Mouse (Mus musculus): ENCODE data around the gene Doxl2. TPM values are rescaled to one million over a fixed set of nuclear protein-coding genes. Genes with fewer than 3 reads are reported as not detected.
"Not testable (repeated sequence)": the region's sequence is repeated elsewhere in the genome, so short reads cannot be mapped to it uniquely, and the experiment has no call there.

Gene Doxl2
- total and polyA plus RNA-seq, 2 experiments from 2014 or later = not detected

GRCm38 (mm10) chr6:48954211-48954610 is 20.6 kb upstream of the Doxl2 start:
- Histone ChIP-seq H3K36me3 (replicated peaks; ENCODE audit: control insufficient read depth, insufficient read depth, low read length) (no peaks in the 10 kb centered on the region), H3K9ac (replicated peaks; ENCODE audit: low read depth, low read length) (no peak overlapping the region), H3K9me3 (replicated peaks; ENCODE audit: control insufficient read depth, low read length) (no peaks in the 10 kb centered on the region), H3K4me3 (ENCODE audit: low read depth, low read length) (no peak overlapping the region), H3K4me1 (ENCODE audit: control insufficient read depth, insufficient read depth) (no peaks in the 10 kb centered on the region), H3K27me3 (ENCODE audit: control insufficient read depth, insufficient read depth, low read length) (peaks cover 4% of the 10 kb centered on the region; the same call in 1 of the 2 replicates), H3K27ac (ENCODE audit: low read depth) (no peak overlapping the region), H3K4me2 (ENCODE audit: low read depth, low read length) (no peak overlapping the region)
- WGBS = 77% methylated on average over 5 of the region's 5 CpGs
- no peak for DNase-seq (ENCODE audit: low spot score)
- TF ChIP-seq CTCF (IDR thresholded peaks at IDR 0.05; ENCODE audit: low read depth) = no peak
- no peak for TF ChIP-seq EP300 (IDR thresholded peaks at IDR 0.05; ENCODE audit: low read depth)
- no peak for ATAC-seq (ENCODE audit: insufficient read depth, low read depth)

- no peaks in the 10 kb centered on the region for H3K4me1 ChIP-seq (ENCODE audit: control insufficient read depth, insufficient read depth)
- no peak overlapping the region for H3K4me3 ChIP-seq (ENCODE audit: low read depth, low read length)
- H3K9ac ChIP-seq (replicated peaks; ENCODE audit: low read depth, low read length) = no peak overlapping the region
- no peaks in the 10 kb centered on the region for H3K36me3 ChIP-seq (replicated peaks; ENCODE audit: control insufficient read depth, insufficient read depth, low read length)
- H3K27me3 ChIP-seq (ENCODE audit: control insufficient read depth, insufficient read depth, low read length) = peaks cover 4% of the 10 kb centered on the region; the same call in 1 of the 2 replicates
- H3K4me2 ChIP-seq (ENCODE audit: low read depth, low read length) = no peak overlapping the region
- ATAC-seq (ENCODE audit: insufficient read depth, low read depth) (no peak), DNase-seq (ENCODE audit: low spot score) (peak; percentile 45)
- WGBS = 26% methylated on average over 1 of the region's 1 CpGs
- H3K9me3 ChIP-seq (replicated peaks; ENCODE audit: control insufficient read depth, low read length) = no peaks in the 10 kb centered on the region
- no peak overlapping the region for H3K27ac ChIP-seq (ENCODE audit: low read depth)
- TF ChIP-seq EP300 (IDR thresholded peaks at IDR 0.05; ENCODE audit: low read depth) (no peak), CTCF (IDR thresholded peaks at IDR 0.05; ENCODE audit: low read depth) (peak; percentile 60)
Observed at GRCm38 (mm10) chr6:48954946-48955345, 19.8 kb upstream of the Doxl2 start.

GRCm38 (mm10) chr6:48956785-48957184 is 18.0 kb upstream of the Doxl2 start:
- ATAC-seq (ENCODE audit: insufficient read depth, low read depth) (no peak), DNase-seq (ENCODE audit: low spot score) (no peak)
- TF ChIP-seq EP300 (IDR thresholded peaks at IDR 0.05; ENCODE audit: low read depth) = no peak
- no peak for TF ChIP-seq CTCF (IDR thresholded peaks at IDR 0.05; ENCODE audit: low read depth)
- Histone ChIP-seq H3K27me3 (ENCODE audit: control insufficient read depth, insufficient read depth, low read length) (peaks cover 4% of the 10 kb centered on the region; the same call in 1 of the 2 replicates), H3K4me2 (ENCODE audit: low read depth, low read length) (no peak overlapping the region), H3K9me3 (replicated peaks; ENCODE audit: control insufficient read depth, low read length) (no peaks in the 10 kb centered on the region), H3K27ac (ENCODE audit: low read depth) (no peak overlapping the region), H3K4me1 (ENCODE audit: control insufficient read depth, insufficient read depth) (no peaks in the 10 kb centered on the region), H3K36me3 (replicated peaks; ENCODE audit: control insufficient read depth, insufficient read depth, low read length) (no peaks in the 10 kb centered on the region), H3K9ac (replicated peaks; ENCODE audit: low read depth, low read length) (no peak overlapping the region), H3K4me3 (ENCODE audit: low read depth, low read length) (no peak overlapping the region)
- 54% methylated on average over 4 of the region's 4 CpGs for whole genome bisulfite sequencing

- H3K27ac ChIP-seq (ENCODE audit: low read depth) = no peak overlapping the region
- H3K36me3 ChIP-seq (replicated peaks; ENCODE audit: control insufficient read depth, insufficient read depth, low read length) = no peaks in the 10 kb centered on the region
- H3K4me3 ChIP-seq (ENCODE audit: low read depth, low read length) = no peak overlapping the region
- DNase-seq (ENCODE audit: low spot score) (no peak), ATAC-seq (ENCODE audit: insufficient read depth, low read depth) (no peak)
- H3K4me1 ChIP-seq (ENCODE audit: control insufficient read depth, insufficient read depth) = no peaks in the 10 kb centered on the region
- WGBS = 50% methylated on average over 1 of the region's 1 CpGs
- H3K9me3 ChIP-seq (replicated peaks; ENCODE audit: control insufficient read depth, low read length) = no peaks in the 10 kb centered on the region
- peaks cover 4% of the 10 kb centered on the region; the same call in 1 of the 2 replicates for H3K27me3 ChIP-seq (ENCODE audit: control insufficient read depth, insufficient read depth, low read length)
- TF ChIP-seq CTCF (IDR thresholded peaks at IDR 0.05; ENCODE audit: low read depth) (peak; percentile 55), EP300 (IDR thresholded peaks at IDR 0.05; ENCODE audit: low read depth) (no peak)
- no peak overlapping the region for H3K4me2 ChIP-seq (ENCODE audit: low read depth, low read length)
- no peak overlapping the region for H3K9ac ChIP-seq (replicated peaks; ENCODE audit: low read depth, low read length)
Observed at GRCm38 (mm10) chr6:48958053-48958452, 16.7 kb upstream of the Doxl2 start.

- not testable (repeated sequence) for H3K4me3 ChIP-seq (ENCODE audit: low read depth, low read length)
- 28% methylated on average over 7 of the region's 7 CpGs for WGBS
Observed at GRCm38 (mm10) chr6:48959151-48959550, 15.6 kb upstream of the Doxl2 start.

GRCm38 (mm10) chr6:48966696-48967095 is 8.1 kb upstream of the Doxl2 start:
- H3K4me2 ChIP-seq (ENCODE audit: low read depth, low read length); H3K36me3 ChIP-seq (replicated peaks; ENCODE audit: control insufficient read depth, insufficient read depth, low read length); DNase-seq (ENCODE audit: low spot score); ATAC-seq (ENCODE audit: insufficient read depth, low read depth); H3K9ac ChIP-seq (replicated peaks; ENCODE audit: low read depth, low read length); H3K27me3 ChIP-seq (ENCODE audit: control insufficient read depth, insufficient read depth, low read length); H3K4me3 ChIP-seq (ENCODE audit: low read depth, low read length); H3K4me1 ChIP-seq (ENCODE audit: control insufficient read depth, insufficient read depth); H3K27ac ChIP-seq (ENCODE audit: low read depth); H3K9me3 ChIP-seq (replicated peaks; ENCODE audit: control insufficient read depth, low read length): not testable (repeated sequence)
- 76% methylated on average over 5 of the region's 5 CpGs for WGBS

More at GRCm38 (mm10) chr6:48959151-48959550, 15.6 kb upstream of the Doxl2 start:
- H3K4me2 ChIP-seq (ENCODE audit: low read depth, low read length); H3K27me3 ChIP-seq (ENCODE audit: control insufficient read depth, insufficient read depth, low read length); DNase-seq (ENCODE audit: low spot score); H3K4me1 ChIP-seq (ENCODE audit: control insufficient read depth, insufficient read depth); H3K9me3 ChIP-seq (replicated peaks; ENCODE audit: control insufficient read depth, low read length); H3K36me3 ChIP-seq (replicated peaks; ENCODE audit: control insufficient read depth, insufficient read depth, low read length); H3K27ac ChIP-seq (ENCODE audit: low read depth); H3K9ac ChIP-seq (replicated peaks; ENCODE audit: low read depth, low read length); ATAC-seq (ENCODE audit: insufficient read depth, low read depth): not testable (repeated sequence)
